Mouse (Mus musculus) kidney, adult 2 months (tissue): ENCODE measurements around the gene Slc1a4. TPM values are rescaled to one million over a fixed set of nuclear protein-coding genes. Genes with fewer than 3 reads are reported as not detected.

Source experiments
- DNase-seq: peaks from one replicate; pipeline ENCODE4 v3.0.0; 2021
- H3K27ac ChIP-seq: fragments of 200-500 bp; 2 replicates; pipeline ENCODE4 v1.5.1; 2012; ENCODE audit warnings: low read depth, low read length, control low read depth, inconsistent platforms; ENCODE audit not compliant: insufficient read depth
- H3K27me3 ChIP-seq: fragments of 200-500 bp; replicated peaks from 2 replicates; pipeline ENCODE4 v1.6.1; 2012; ENCODE audit warnings: mild to moderate bottlenecking, moderate library complexity, low read length, inconsistent platforms; ENCODE audit not compliant: control insufficient read depth, insufficient read depth
- H3K36me3 ChIP-seq: fragments of 200-500 bp; 2 replicates; pipeline ENCODE4 v1.6.1; 2012; ENCODE audit warnings: mild to moderate bottlenecking, moderate library complexity, low read length, inconsistent platforms; ENCODE audit not compliant: control insufficient read depth, insufficient read depth
- H3K4me1 ChIP-seq: fragments of 200-500 bp; 2 replicates; pipeline ENCODE4 v1.6.1; 2011; ENCODE audit warnings: low read length; ENCODE audit not compliant: control insufficient read depth, insufficient read depth
- H3K4me3 ChIP-seq: fragments of 200-500 bp; 2 replicates; pipeline ENCODE4 v1.5.1; 2011; ENCODE audit warnings: mild to moderate bottlenecking, low read depth, low read length, control low read depth; ENCODE audit not compliant: insufficient read depth
- CTCF ChIP-seq: fragments of 200-500 bp; conservative IDR thresholded peaks from 2 replicates; pipeline ENCODE4 v1.5.1; 2011; ENCODE audit warnings: low read depth, mild to moderate bottlenecking, control low read depth, low read length, moderate library complexity, mixed read lengths; ENCODE audit not compliant: insufficient read depth, insufficient read length
- POLR2A ChIP-seq: fragments of 200-500 bp; IDR thresholded peaks from one replicate; pipeline ENCODE4 v1.6.1; 2011; ENCODE audit warnings: low read depth, low read length, control low read depth
- WGBS: fragments of 180-500 bp; shearing (Covaris S2); methylation state at CpG from one replicate; pipeline ENCODE4 v1.1.7; 2018; 5-methylcytosine and 5-hydroxymethylcytosine counted together
- polyA plus RNA-seq: library from polyadenylated mRNA; depleted of rRNA; stranded (reverse); fragments of >200 nt; gene quantifications from 2 replicates; pipeline ENCODE4 v1.2.3, GENCODE M21; 2012

Gene Slc1a4
- polyA plus RNA-seq, 1 experiment: 5.2 TPM

- TF ChIP-seq CTCF: no peak
- no peak for TF ChIP-seq POLR2A
- H3K27ac ChIP-seq: no peak overlapping the region
- no peaks in the 10 kb centered on the region for H3K36me3 ChIP-seq
- H3K4me3 ChIP-seq: no peak overlapping the region
- WGBS: 88% methylated on average over 3 of the region's 3 CpGs
- no peaks in the 10 kb centered on the region for H3K27me3 ChIP-seq
- no peak for DNase-seq
- H3K4me1 ChIP-seq: no peaks in the 10 kb centered on the region
Observed at GRCm38 (mm10) chr11:20307409-20307808, 25.1 kb downstream of the Slc1a4 start.

- DNase-seq: no peak
- 92% methylated on average over 1 of the region's 1 CpGs for WGBS
- Histone ChIP-seq H3K27ac (no peak overlapping the region), H3K4me1 (no peaks in the 10 kb centered on the region), H3K27me3 (no peaks in the 10 kb centered on the region), H3K36me3 (no peaks in the 10 kb centered on the region), H3K4me3 (no peak overlapping the region)
- TF ChIP-seq POLR2A: no peak
- TF ChIP-seq CTCF: no peak
Observed at GRCm38 (mm10) chr11:20305641-20306040, 26.9 kb downstream of the Slc1a4 start.

- peak; percentile 40 for DNase-seq
- no peak overlapping the region for H3K4me3 ChIP-seq
- H3K36me3 ChIP-seq: no peaks in the 10 kb centered on the region
- TF ChIP-seq CTCF (peak; percentile 76), POLR2A (no peak)
- H3K27ac ChIP-seq: no peak overlapping the region
- H3K27me3 ChIP-seq: no peaks in the 10 kb centered on the region
- WGBS: 83% methylated on average over 6 of the region's 6 CpGs
- H3K4me1 ChIP-seq: no peaks in the 10 kb centered on the region
Observed at GRCm38 (mm10) chr11:20304341-20304740, 28.2 kb downstream of the Slc1a4 start.

- DNase-seq: no peak
- WGBS: 86% methylated on average over 4 of the region's 4 CpGs
- Histone ChIP-seq H3K4me1 (no peaks in the 10 kb centered on the region), H3K4me3 (no peak overlapping the region), H3K36me3 (no peaks in the 10 kb centered on the region), H3K27me3 (no peaks in the 10 kb centered on the region), H3K27ac (no peak overlapping the region)
- TF ChIP-seq CTCF (no peak), POLR2A (no peak)
Observed at GRCm38 (mm10) chr11:20301332-20301731, 31.2 kb downstream of the Slc1a4 start.

- Histone ChIP-seq H3K36me3 (no peaks in the 10 kb centered on the region), H3K4me1 (no peaks in the 10 kb centered on the region), H3K27ac (no peak overlapping the region), H3K27me3 (no peaks in the 10 kb centered on the region), H3K4me3 (no peak overlapping the region)
- no peak for DNase-seq
- no peak for TF ChIP-seq POLR2A
- TF ChIP-seq CTCF: no peak
- 76% methylated on average over 6 of the region's 6 CpGs for WGBS
Observed at GRCm38 (mm10) chr11:20300850-20301249, 31.7 kb downstream of the Slc1a4 start.

GRCm38 (mm10) chr11:20299900-20300299, 32.6 kb downstream of the Slc1a4 start:
- Histone ChIP-seq H3K27ac (no peak overlapping the region), H3K4me1 (no peaks in the 10 kb centered on the region), H3K4me3 (no peak overlapping the region), H3K27me3 (no peaks in the 10 kb centered on the region), H3K36me3 (no peaks in the 10 kb centered on the region)
- no peak for TF ChIP-seq CTCF
- no peak for TF ChIP-seq POLR2A
- DNase-seq: no peak
- WGBS: 83% methylated on average over 6 of the region's 6 CpGs

- no peaks in the 10 kb centered on the region for H3K36me3 ChIP-seq
- no peaks in the 10 kb centered on the region for H3K4me1 ChIP-seq
- H3K27ac ChIP-seq: no peak overlapping the region
- WGBS: 88% methylated on average over 3 of the region's 3 CpGs
- H3K4me3 ChIP-seq: no peak overlapping the region
- no peak for DNase-seq
- no peak for TF ChIP-seq CTCF
- no peaks in the 10 kb centered on the region for H3K27me3 ChIP-seq
Observed at GRCm38 (mm10) chr11:20284463-20284862, 48.0 kb downstream of the Slc1a4 start.

- Histone ChIP-seq H3K27me3 (no peaks in the 10 kb centered on the region), H3K4me1 (no peaks in the 10 kb centered on the region), H3K4me3 (no peak overlapping the region), H3K27ac (no peak overlapping the region), H3K36me3 (no peaks in the 10 kb centered on the region)
- TF ChIP-seq CTCF (no peak), POLR2A (no peak)
- WGBS: 71% methylated on average over 2 of the region's 2 CpGs
- no peak for DNase-seq
Observed at GRCm38 (mm10) chr11:20282601-20283219, 49.8 kb downstream of the Slc1a4 start.
